Mouse (Mus musculus) kidney, adult 2 months (tissue): ENCODE measurements around the gene 4931422A03Rik.

Experiments used
- CTCF ChIP-seq: fragments of 200-500 bp; conservative IDR thresholded peaks from 2 replicates; pipeline ENCODE4 v1.5.1; 2011; ENCODE audit warnings: low read depth, mild to moderate bottlenecking, control low read depth, low read length, moderate library complexity, mixed read lengths; ENCODE audit not compliant: insufficient read depth, insufficient read length
- POLR2A ChIP-seq: fragments of 200-500 bp; IDR thresholded peaks from one replicate; pipeline ENCODE4 v1.6.1; 2011; ENCODE audit warnings: low read depth, low read length, control low read depth

GRCm38 (mm10) chr2:103945571-103946092 lies 82.5 kb downstream of the 4931422A03Rik start:
- TF ChIP-seq CTCF (no peak), POLR2A (no peak)
